Mouse (Mus musculus) small intestine, adult 2 months (tissue): ENCODE measurements around the gene Ptges3. TPM values are rescaled to one million over a fixed set of nuclear protein-coding genes. Genes with fewer than 3 reads are reported as not detected.
A peak's percentile ranks its signal among the peaks of the same experiment; 100 is the strongest.

ENCODE experiments used
- H3K27ac ChIP-seq: fragments of 200-500 bp; 2 replicates; pipeline ENCODE4 v1.5.1; 2012; ENCODE audit warnings: low read depth, low read length, control low read depth, inconsistent platforms; ENCODE audit not compliant: insufficient read depth
- H3K27me3 ChIP-seq: fragments of 200-500 bp; 2 replicates; pipeline ENCODE4 v1.6.1; 2012; ENCODE audit warnings: mild to moderate bottlenecking, moderate library complexity, low read length, inconsistent platforms; ENCODE audit not compliant: control insufficient read depth, insufficient read depth
- H3K36me3 ChIP-seq: fragments of 200-500 bp; 2 replicates; pipeline ENCODE4 v1.6.1; 2012; ENCODE audit warnings: mild to moderate bottlenecking, low read length, control low read depth, inconsistent platforms; ENCODE audit not compliant: control insufficient read depth, insufficient read depth
- H3K4me1 ChIP-seq: fragments of 200-500 bp; 2 replicates; pipeline ENCODE4 v1.6.1; 2012; ENCODE audit warnings: low read length, inconsistent platforms, mixed read lengths; ENCODE audit not compliant: control insufficient read depth, insufficient read depth, insufficient read length
- H3K4me3 ChIP-seq: fragments of 200-500 bp; 2 replicates; pipeline ENCODE4 v1.5.1; 2012; ENCODE audit warnings: low read depth, mild to moderate bottlenecking, control low read depth, inconsistent platforms, low read length, moderate library complexity
- CTCF ChIP-seq: fragments of 200-500 bp; IDR thresholded peaks from 2 replicates; pipeline ENCODE4 v1.5.1; 2012; ENCODE audit warnings: low read depth, mild to moderate bottlenecking, control low read depth, inconsistent platforms, low read length, moderate library complexity, mixed read lengths; ENCODE audit not compliant: insufficient replicate concordance, insufficient read length; ENCODE audit errors: extremely low read depth
- POLR2A ChIP-seq: fragments of 200-500 bp; IDR thresholded peaks from 2 replicates; pipeline ENCODE4 v1.6.1; 2012; ENCODE audit warnings: low read depth, mild to moderate bottlenecking, control low read depth, inconsistent platforms, low read length, moderate library complexity
- WGBS: fragments of 180-500 bp; shearing (Covaris S2); methylation state at CpG from one replicate; pipeline ENCODE4 v1.1.7; 2018; 5-methylcytosine and 5-hydroxymethylcytosine counted together
- polyA plus RNA-seq: library from polyadenylated mRNA; depleted of rRNA; stranded (reverse); fragments of >200 nt; gene quantifications from 2 replicates; pipeline ENCODE4 v1.2.3, GENCODE M21; 2012; rRNA removed

Ptges3 gene
- 27.7 and 38.1 TPM in 2 replicates for polyA plus RNA-seq

DNA sequence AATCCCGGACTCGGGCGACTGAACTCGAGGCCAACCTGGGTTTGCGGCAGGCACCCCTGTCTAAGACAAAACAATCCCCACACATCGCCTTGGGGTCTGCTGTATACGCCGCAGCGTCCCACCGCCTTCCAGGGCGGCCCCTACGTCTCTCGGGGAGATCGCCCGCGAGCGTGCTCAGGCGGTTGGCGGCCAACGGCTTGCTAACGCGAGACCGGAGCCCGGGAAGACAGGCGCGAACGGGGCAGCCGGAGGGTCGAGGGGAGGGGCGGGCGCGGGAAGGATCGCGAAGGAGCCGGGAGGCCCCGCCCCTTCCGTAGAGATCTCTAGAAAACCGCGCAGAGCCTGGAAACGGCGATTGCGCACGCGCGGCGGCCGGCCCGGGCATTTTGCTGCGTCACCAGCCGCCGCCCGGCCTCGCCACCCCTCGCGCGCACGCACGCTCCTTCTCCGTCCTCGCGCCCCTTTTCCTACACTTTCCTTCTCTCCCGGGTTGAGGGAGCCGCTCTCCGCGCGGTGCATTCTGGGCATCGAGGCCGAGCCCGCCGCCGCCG lies at the start of gene Ptges3:
Gene Ptges3, plus strand, starts transcription at position 354 of the 551 bp plus-strand sequence.
- WGBS = under 1% methylated on average over 72 of the region's 72 CpGs

DNA sequence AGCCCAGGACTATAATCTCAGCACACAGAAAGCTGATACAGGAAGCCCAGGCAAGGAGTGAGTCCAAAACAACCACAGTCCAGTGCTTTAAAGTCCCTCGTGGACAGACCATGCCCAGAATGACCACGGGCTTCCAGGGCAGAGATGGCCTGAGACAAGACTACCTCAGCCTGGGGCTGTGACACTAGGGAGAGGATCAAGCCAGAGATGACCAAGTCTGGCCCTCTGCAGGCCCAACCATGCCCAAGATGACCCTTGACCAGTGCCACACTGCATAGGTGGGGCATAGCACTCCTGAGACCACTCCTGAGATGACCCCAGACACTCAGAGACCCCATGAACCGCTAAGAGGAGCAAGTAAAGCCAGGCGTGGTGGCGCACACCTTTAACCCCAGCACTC lies 49.0 kb upstream of the Ptges3 start:
- H3K36me3 ChIP-seq = no peaks in the 10 kb centered on the region
- no peak overlapping the region for H3K4me3 ChIP-seq
- H3K27ac ChIP-seq = no peak overlapping the region
- WGBS = 74% methylated on average over 5 of the region's 5 CpGs
- peaks cover 3% of the 10 kb centered on the region; the same call in 1 of the 2 replicates for H3K4me1 ChIP-seq
- no peaks in the 10 kb centered on the region for H3K27me3 ChIP-seq
- no peak for TF ChIP-seq POLR2A

More for the DNA sequence above, at the start of gene Ptges3:
- Histone ChIP-seq H3K27ac (peak within 1 kb of the TSS; percentile 87), H3K4me1 (peaks cover 3% of the 10 kb centered on the region; the same call in 1 of the 2 replicates), H3K27me3 (no peaks in the 10 kb centered on the region), H3K36me3 (peaks cover 3% of the 10 kb centered on the region; the same call in 1 of the 2 replicates), H3K4me3 (peak within 1 kb of the TSS; percentile 81)
- no peak; the same call in 1 of the 2 replicates for TF ChIP-seq POLR2A
- TF ChIP-seq CTCF = no peak

DNA sequence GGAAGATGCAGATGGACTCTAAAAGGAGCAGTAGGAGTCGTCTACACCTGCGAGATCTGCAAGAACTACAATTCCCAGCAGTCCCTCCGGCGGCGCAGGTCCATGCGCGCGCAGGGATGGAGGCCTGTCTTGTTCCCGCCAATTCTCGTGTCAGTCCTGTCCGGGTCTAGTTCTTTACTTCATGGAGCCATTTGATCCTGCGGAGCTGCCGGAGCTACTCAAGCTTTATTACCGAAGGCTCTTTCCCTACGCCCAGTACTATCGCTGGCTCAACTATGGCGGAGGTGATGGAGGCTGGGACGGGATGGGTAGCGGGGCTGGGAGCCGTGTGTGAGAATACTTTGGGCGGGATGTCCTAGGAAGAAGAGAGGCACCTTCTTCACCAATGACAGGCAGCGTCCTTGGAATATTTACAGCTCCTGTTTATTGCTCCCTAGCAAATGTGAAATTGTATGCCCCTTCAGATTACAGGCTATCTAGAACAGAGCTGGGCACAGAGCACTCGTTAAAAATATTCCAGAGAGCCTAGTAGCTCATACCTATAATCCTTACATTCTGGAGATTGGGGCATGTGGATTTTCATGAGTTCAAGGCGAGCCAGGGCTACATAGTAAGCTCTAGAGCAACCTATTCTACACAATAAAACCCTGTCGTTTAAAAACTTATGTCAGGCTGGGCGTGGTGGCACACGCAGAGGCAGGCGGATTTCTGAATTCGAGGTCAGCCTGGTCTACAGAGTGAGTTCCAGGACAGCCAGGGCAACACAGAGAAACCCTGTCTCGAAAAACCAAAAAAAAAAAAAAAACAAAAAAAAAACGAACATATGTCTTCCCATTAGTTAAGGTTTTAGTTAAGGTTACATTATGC lies 43.5 kb upstream of the Ptges3 start, which contains the start of gene Prim1:
Gene Prim1, plus strand, starts transcription at position 101 of the 867 bp plus-strand sequence.
- 1% methylated on average over 31 of the region's 31 CpGs for WGBS
- 0 out of 2 replicates have a peak, but pooled peaks have one; percentile 5 for TF ChIP-seq CTCF
- TF ChIP-seq POLR2A = peak; percentile 15; the same call in 1 of the 2 replicates

DNA sequence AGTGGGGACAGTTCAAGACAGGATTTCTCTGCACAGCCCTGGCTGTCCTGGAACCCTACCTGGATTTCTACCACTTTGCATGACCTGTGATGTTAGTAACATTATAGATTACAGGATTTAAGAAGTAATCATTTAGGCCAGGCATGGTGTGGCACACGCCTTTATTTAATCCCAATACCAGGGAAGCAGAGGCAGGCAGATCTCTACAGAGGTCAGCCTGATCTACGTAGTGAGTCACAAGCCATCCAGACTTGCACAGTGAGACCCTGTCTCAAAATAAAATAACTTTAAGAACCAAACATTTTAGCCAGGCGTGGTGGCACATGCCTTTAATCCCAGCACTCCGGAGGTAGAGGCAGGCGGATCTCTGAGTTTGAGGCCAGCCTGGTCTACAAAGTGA lies 36.6 kb upstream of the Ptges3 start:
- TF ChIP-seq CTCF (no peak), POLR2A (no peak)
- H3K36me3 ChIP-seq = peaks cover 23% of the 10 kb centered on the region
- no peak overlapping the region for H3K27ac ChIP-seq
- H3K4me3 ChIP-seq = no peak overlapping the region
- H3K4me1 ChIP-seq = no peaks in the 10 kb centered on the region
- no peaks in the 10 kb centered on the region for H3K27me3 ChIP-seq
- WGBS = over 99% methylated on average over 5 of the region's 5 CpGs

More for the DNA sequence above, 43.5 kb upstream of the Ptges3 start, which contains the start of gene Prim1:
- H3K4me3 ChIP-seq = peak within 1 kb of the TSS; percentile 72
- H3K27ac ChIP-seq = no peak within 1 kb of the TSS
- H3K36me3 ChIP-seq = peaks cover 8% of the 10 kb centered on the region
- no peaks in the 10 kb centered on the region for H3K27me3 ChIP-seq
- H3K4me1 ChIP-seq = no peaks in the 10 kb centered on the region

DNA sequence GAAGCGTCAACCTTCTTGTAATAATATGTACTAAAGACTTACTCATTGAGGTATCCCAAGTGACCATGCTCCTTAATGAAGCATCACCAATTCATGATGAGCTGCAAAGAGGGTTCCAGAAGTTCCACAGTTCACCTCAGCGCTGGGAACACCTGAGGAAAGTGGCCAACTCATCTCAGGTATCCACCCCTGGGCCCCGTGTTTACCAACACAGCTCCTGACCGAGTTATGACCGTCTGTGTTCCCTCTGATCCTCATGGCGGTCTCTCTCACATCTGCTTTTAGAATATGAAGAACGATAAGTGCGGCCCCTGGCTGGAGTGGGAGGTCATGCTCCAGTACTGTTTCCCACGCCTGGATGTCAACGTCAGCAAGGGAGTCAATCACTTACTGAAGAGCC lies 35.3 kb upstream of the Ptges3 start:
- H3K27ac ChIP-seq = no peak overlapping the region
- H3K27me3 ChIP-seq = no peaks in the 10 kb centered on the region
- H3K4me1 ChIP-seq = no peaks in the 10 kb centered on the region
- WGBS = 94% methylated on average over 10 of the region's 10 CpGs
- H3K4me3 ChIP-seq = no peak overlapping the region
- peaks cover 24% of the 10 kb centered on the region for H3K36me3 ChIP-seq
- TF ChIP-seq POLR2A (no peak), CTCF (no peak)

DNA sequence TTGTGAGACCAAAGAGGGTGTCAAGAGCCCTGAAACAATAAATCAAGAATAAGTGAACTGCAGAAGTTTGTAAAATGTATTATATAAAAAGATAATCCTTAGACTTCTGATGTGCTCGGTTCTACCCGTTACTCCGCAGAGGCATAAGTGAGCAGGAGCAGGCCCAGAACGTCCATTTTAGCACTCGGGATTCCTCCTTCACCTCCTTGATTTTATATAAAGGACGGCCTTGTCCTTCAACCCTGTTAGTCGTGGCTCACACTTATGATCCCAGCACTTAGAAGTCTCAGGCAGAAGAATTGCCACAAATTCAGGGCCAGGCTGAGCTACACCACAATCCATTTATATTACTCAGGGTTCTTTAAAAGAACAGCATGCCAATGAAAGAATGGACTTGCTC lies 28.8 kb upstream of the Ptges3 start:
- no peaks in the 10 kb centered on the region for H3K27me3 ChIP-seq
- WGBS = 89% methylated on average over 7 of the region's 7 CpGs
- peaks cover 4% of the 10 kb centered on the region; the same call in 1 of the 2 replicates for H3K4me1 ChIP-seq
- no peak overlapping the region for H3K4me3 ChIP-seq
- H3K27ac ChIP-seq = no peak overlapping the region
- no peak for TF ChIP-seq POLR2A
- TF ChIP-seq CTCF = no peak
- peaks cover 15% of the 10 kb centered on the region for H3K36me3 ChIP-seq

DNA sequence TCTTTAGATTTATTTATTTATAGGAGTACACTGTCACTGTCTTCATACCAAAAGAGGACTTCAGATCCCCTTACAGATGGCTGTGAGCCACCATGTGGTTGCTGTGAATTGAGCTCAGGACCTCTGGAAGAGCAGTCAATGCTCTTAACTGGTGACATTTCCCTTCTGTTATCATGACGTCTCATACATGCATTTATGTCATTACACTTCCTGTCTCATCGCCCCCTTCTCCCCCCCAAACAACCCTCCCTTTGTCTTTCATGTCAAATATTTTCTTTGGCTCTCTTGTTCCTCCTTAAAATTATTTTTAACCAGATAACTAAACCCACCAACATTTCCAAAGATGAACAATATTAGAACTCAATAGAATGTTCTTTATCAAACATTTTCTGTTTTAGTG lies 27.9 kb upstream of the Ptges3 start:
- TF ChIP-seq CTCF (no peak), POLR2A (no peak)
- H3K4me3 ChIP-seq = no peak overlapping the region
- peaks cover 4% of the 10 kb centered on the region; the same call in 1 of the 2 replicates for H3K4me1 ChIP-seq
- no peaks in the 10 kb centered on the region for H3K27me3 ChIP-seq
- WGBS = 69% methylated on average over 2 of the region's 2 CpGs
- peaks cover 15% of the 10 kb centered on the region for H3K36me3 ChIP-seq
- no peak overlapping the region for H3K27ac ChIP-seq
